Comparison of ENCODE assay signal across 11 mouse cellular contexts in genomic region chr8:125538265-125538664, GRCm38 (mm10). TPM values are rescaled to one million over a fixed set of nuclear protein-coding genes. Genes with fewer than 3 reads are reported as not detected.
DNase-seq lines count a peak whose midpoint lies in the region; ATAC-seq lines count a peak whose summit lies in the region.
"Had no signal": no experiment of that assay in that cellular context is flagged by ENCODE, and none has a peak within 500 bp of the region (broad histone marks: within the 10 kb centered on the region; RNA-seq: fewer than 3 reads in every experiment).

No protein-coding gene starts in this region.

- H3K36me3 ChIP-seq in lung, embryonic 15.5 days, result peaks cover 4% of the 10 kb centered on the region; the same call in 1 of the 2 replicates
- peaks cover 18% of the 10 kb centered on the region for H3K36me3 ChIP-seq in heart, embryonic 12.5 days
- H3K36me3 ChIP-seq in intestine, embryonic 16.5 days (ENCODE audit: control insufficient read depth, insufficient read depth, low read length), result no peaks in the 10 kb centered on the region
- H3K36me3 ChIP-seq: intestine, embryonic 15.5 days had no signal

- H3K4me1 ChIP-seq in lung, embryonic 15.5 days, result peaks cover 44% of the 10 kb centered on the region
- H3K4me1 ChIP-seq in heart, embryonic 12.5 days (replicated peaks), result peaks cover 90% of the 10 kb centered on the region
- H3K4me1 ChIP-seq in intestine, embryonic 16.5 days (ENCODE audit: control insufficient read depth, insufficient read depth, low read length), result peaks cover 37% of the 10 kb centered on the region

- H3K9me3 ChIP-seq in lung, embryonic 15.5 days, result no peaks in the 10 kb centered on the region
- H3K9me3 ChIP-seq in heart, embryonic 12.5 days (replicated peaks), result no peaks in the 10 kb centered on the region
- H3K9me3 ChIP-seq in intestine, embryonic 16.5 days (ENCODE audit: control insufficient read depth, low read length), result no peaks in the 10 kb centered on the region
- H3K9me3 ChIP-seq: intestine, embryonic 15.5 days had no signal

- H3K4me2 ChIP-seq in lung, embryonic 15.5 days, result no peak overlapping the region
- H3K4me2 ChIP-seq in heart, embryonic 12.5 days, result peak overlapping the region; percentile 46
- H3K4me2 ChIP-seq in intestine, embryonic 16.5 days (ENCODE audit: low read depth, low read length), result no peak overlapping the region
- H3K4me2 ChIP-seq: intestine, embryonic 15.5 days had no signal

- 0 out of 2 replicates have a peak overlapping the region, but pooled peaks have one; percentile 0 for H3K27ac ChIP-seq in lung, embryonic 15.5 days
- peak overlapping the region; percentile 98 for H3K27ac ChIP-seq in heart, embryonic 12.5 days (ENCODE audit: poor library complexity, severe bottlenecking)
- no peak overlapping the region for H3K27ac ChIP-seq in intestine, embryonic 16.5 days (ENCODE audit: low read length)

- H3K4me3 ChIP-seq in lung, embryonic 15.5 days, result no peak overlapping the region
- H3K4me3 ChIP-seq in heart, embryonic 12.5 days, result no peak overlapping the region
- H3K4me3 ChIP-seq in intestine, embryonic 16.5 days (ENCODE audit: low read length), result no peak overlapping the region
- H3K4me3 ChIP-seq: intestine, embryonic 15.5 days; myocyte had no signal

- 42% methylated on average over 6 of the region's 6 CpGs for whole genome bisulfite sequencing in lung, embryonic 15.5 days
- WGBS in heart, embryonic 12.5 days, result 41% methylated on average over 6 of the region's 6 CpGs
- WGBS in intestine, embryonic 16.5 days, result 54% methylated on average over 6 of the region's 6 CpGs

- no peak for ATAC-seq in lung, embryonic 15.5 days (ENCODE audit: borderline replicate concordance, extremely low read depth, low FRiP score, low TSS enrichment)
- no peak for ATAC-seq in heart, embryonic 12.5 days (ENCODE audit: insufficient number of reproducible peaks, low FRiP score)
- ATAC-seq in intestine, embryonic 16.5 days, result no peak
- ATAC-seq: forebrain, postnatal 0 days had no signal

- H3K27me3 ChIP-seq in lung, embryonic 15.5 days, result no peaks in the 10 kb centered on the region
- no peaks in the 10 kb centered on the region for H3K27me3 ChIP-seq in heart, embryonic 12.5 days (replicated peaks)
- H3K27me3 ChIP-seq in intestine, embryonic 16.5 days (replicated peaks; ENCODE audit: control insufficient read depth, insufficient read depth, low read length), result no peaks in the 10 kb centered on the region
- H3K27me3 ChIP-seq: intestine, embryonic 15.5 days had no signal

- peak; percentile 79 to 94 for DNase-seq in adrenal gland, adult (ENCODE audit: inconsistent age in 2 of 2, low spot score in 1 of 2)
- DNase-seq in adrenal gland, postnatal 4 days (ENCODE audit: low spot score in 2 of 2), result no peak
- no peak for DNase-seq in lung, adult 18-20 months
- peak; percentile 52 for DNase-seq in lung, postnatal 36 days
- no peak for DNase-seq in layer of hippocampus, adult 11-12 months (ENCODE audit: low spot score)
- DNase-seq: forebrain, postnatal 0 days had no signal

- H3K9ac ChIP-seq in lung, embryonic 15.5 days, result no peak overlapping the region
- H3K9ac ChIP-seq in heart, embryonic 12.5 days, result peak overlapping the region; percentile 64; the same call in 1 of the 2 replicates
- H3K9ac ChIP-seq in intestine, embryonic 16.5 days (ENCODE audit: low read depth, low read length), result no peak overlapping the region
- H3K9ac ChIP-seq: forebrain, postnatal 0 days had no signal

RNA-seq across cellular contexts. Expression of gene Sipa1l2, which starts 31.3 kb away (rescaled TPM):
- total RNA-seq in adrenal gland, postnatal 4 days (2021), result 10 to 100 TPM; 47.6 to 52.7 TPM
- 13.4 and 15.6 TPM in 2 replicates for polyA plus RNA-seq in lung, embryonic 15.5 days (2015; fragmentation: Nextera tagmentation; extraction: Ambion mirVana)
- 32.8 and 36.0 TPM in 2 replicates for polyA plus RNA-seq in heart, embryonic 12.5 days (2016; fragmentation: Nextera tagmentation; extraction: Ambion mirVana)
- 4.9 and 6.8 TPM in 2 replicates for polyA plus RNA-seq in intestine, embryonic 16.5 days (2015; fragmentation: Nextera tagmentation; extraction: Ambion mirVana)

Comparison
In these comparisons a context has a peak if more than half of its experiments do, and no peak if none do; other contexts are left out.
1. DNase-seq: peak in adrenal gland, adult (2 of 2) and lung, postnatal 36 days (single experiment); none in adrenal gland, postnatal 4 days (0 of 2), lung, adult 18-20 months (0 of 2) and layer of hippocampus, adult 11-12 months (single experiment).